Mouse (Mus musculus) mouse embryonic stem cell (cell line): Measurements from ENCODE around the gene Hs3st4.

Experiments
- in situ Hi-C, 2 experiments: fragments of 300-500 bp; cut with MboI; formaldehyde crosslinking; loops; 1 replicate in 1 of 2; 3 replicates in 1 of 2; pipeline ENCODE4 v1.14.3; 2019 to 2020; ENCODE audit warnings: low sequenced_read_pairs in 2 of 2, low pct_unique_long_range_greater_than_20kb in 1 of 2, mixed read lengths in 1 of 2; ENCODE audit not compliant: unreplicated experiment in 1 of 2

Gene Hs3st4

DNA sequence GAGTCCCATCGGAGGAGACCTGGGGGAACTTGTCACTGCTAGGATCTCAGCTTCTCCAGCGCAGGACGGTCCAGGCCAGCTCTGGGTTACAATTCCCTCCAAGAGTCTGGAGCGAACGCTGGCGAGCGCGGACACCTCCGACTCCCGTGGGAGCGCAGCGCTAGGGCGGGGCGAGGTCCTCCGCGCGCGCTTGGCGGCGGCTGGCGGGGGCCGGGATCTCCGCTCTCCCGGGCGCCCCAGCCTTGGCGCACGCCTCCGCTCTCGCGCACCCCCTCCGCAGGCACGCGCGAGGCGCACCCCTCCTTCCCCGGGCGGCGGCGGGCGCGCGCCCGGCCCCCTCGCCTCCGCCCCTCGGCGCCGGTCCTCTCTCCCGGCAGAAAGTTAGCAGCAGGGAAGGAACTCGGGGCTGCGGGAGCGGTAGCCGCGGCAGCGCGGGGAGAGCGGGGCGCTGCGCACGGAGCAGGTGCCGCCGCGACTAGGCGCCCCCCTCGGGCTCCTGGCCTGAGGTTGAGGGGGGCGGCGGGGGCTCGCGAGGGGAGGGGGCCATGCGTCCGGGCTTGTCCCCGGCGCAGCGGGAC lies at the start of gene Hs3st4:
Hs3st4 (plus strand) TSS at position 409 of the 578 bp plus-strand sequence.
- in situ Hi-C loops = no loop called here

DNA sequence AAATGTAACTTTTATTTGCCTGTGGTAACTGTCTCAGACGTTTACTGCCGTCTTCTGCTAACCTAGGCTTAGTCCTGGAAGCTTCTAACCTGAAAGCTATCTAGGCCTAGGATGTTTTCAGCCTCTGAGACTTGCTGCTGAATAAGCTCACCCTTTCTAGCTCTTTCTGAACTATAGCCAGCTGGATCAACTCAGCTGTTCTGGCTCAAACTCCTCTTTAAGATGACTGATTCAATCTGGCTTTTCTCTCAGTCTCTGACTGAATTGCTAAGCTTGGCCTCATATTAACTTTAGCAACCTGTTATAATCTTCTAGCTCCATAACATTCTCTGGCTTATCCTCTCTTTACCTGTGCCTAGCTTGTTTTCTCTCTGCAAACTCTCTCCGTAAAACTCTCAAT lies 35.8 kb upstream of the Hs3st4 start:
- in situ Hi-C loops = no loop called here

DNA sequence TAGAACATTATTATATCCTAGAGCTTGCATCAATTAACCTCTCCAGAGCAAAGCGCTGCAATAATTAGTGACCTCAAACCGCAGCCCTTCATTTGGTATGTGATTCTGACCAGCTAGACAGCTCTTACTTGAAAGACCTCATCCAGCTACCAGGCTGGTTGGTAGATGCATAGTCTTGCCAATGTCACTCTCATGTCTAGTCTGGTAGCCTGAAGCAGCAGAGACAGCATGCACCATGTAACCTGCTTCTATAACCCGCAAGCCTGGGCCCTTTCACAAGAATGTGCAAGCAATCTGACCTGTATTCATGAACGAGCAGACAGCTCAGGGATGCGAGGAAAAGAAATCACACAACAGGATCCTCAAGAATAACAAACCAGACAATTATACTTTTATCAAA lies 19.6 kb upstream of the Hs3st4 start:
- in situ Hi-C loops = no loop called here

DNA sequence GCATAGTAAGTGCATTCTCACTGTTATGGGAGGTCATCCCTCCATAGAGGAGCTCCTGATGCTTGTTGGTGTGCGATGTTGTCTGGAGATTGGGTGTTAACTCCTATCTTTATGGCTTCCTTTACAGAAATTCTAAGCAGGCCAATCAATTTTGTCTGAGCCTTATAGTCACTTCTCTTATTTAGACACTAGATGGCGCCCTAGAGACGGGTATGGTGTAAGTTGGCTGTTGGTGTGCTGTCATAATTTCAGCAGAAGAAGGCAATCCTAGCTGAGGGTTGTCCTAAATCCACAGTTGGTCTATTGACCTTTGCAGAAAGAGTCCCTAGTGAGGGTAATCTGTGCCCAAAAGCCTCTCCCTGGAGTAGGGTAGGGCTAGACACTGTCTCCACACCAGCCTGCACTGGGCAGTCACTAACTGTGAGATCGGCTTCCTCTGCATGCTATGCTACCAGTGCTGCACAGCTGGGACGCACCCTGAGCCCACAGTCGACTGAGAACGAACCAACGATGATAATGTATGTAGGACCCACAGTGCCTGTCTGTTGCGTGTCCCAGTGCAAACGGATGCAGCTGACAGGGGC lies 18.0 kb upstream of the Hs3st4 start:
- in situ Hi-C loops = no loop called here

DNA sequence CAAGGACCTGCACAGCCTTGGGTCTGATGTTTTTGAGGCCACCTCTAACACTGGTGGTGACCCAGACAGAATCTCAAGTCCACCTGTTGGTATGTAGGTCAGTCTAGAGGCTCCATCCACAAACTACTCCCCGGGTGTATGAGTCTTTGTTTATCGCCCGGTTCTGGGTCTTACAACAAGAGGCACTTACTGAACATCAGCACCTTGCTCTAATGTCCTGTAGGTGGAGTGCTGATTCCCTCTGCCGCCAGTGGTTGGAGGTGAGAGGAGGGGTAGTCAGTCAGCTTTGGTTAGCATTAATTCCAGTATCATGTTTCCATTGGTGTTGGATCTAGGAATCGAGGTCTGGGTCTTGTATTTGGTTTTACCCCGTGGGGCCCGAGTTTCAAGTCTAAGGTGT lies 17.2 kb upstream of the Hs3st4 start:
- in situ Hi-C loops = no loop called here

DNA sequence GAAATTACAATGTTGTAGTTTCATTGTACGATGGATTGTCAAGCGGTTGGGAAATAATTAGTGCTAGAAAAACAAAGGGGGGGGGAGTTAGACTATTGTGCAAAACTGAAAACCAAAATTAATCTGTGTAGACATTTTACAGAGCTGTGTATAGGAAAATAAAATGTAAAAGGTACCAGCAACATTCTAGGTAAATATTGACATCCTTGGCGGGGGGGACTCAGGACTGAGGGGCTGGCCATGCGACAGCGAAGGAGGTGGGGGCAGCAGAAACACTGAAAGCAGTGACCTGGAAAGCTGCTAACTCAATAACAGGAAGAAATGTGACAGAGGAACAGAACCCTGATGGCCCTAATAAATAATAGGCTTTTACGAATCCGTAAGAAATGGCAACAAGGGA lies 7.2 kb upstream of the Hs3st4 start:
- in situ Hi-C loops = no loop called here

DNA sequence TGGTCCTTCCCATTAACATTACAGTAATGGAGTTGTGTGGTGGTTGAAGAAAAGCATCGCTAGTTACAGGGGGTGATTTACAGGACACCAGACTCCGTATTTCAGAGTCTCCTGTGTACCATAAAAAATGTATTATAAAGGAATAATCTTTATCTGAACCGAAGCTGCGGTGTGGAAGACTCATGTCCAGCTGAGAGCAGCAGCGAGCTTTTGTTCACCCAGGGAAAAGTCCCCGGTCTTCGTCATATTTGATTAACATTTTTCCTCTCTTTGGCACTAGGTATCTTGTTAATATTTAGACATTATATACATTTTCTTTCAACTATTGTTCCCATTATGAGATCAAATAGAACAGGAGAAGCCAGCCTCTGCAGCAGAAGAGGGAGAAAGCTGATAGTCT lies 1.2 kb upstream of the Hs3st4 start:
- in situ Hi-C loops = no loop called here

DNA sequence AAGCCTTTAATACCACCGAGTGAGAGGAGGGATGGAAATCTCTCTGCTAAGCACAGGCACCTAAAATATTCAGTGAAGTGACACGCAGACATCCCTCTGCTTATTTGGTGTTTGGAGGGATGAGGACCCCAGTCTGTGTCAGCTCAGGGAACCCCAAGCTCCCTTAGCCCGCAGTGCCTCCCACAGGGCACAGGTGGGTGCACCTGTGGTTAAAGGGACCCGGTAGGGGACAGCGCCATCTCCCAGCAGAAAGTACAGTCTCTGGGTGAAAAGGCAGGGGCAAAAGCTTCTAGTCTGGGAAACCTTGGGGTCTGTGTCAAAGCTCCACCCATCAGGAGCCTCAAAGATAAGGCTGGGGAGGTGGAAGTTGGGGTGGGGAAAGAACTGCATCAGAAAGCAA lies 659 bp upstream of the Hs3st4 start:
- in situ Hi-C loops = no loop called here

DNA sequence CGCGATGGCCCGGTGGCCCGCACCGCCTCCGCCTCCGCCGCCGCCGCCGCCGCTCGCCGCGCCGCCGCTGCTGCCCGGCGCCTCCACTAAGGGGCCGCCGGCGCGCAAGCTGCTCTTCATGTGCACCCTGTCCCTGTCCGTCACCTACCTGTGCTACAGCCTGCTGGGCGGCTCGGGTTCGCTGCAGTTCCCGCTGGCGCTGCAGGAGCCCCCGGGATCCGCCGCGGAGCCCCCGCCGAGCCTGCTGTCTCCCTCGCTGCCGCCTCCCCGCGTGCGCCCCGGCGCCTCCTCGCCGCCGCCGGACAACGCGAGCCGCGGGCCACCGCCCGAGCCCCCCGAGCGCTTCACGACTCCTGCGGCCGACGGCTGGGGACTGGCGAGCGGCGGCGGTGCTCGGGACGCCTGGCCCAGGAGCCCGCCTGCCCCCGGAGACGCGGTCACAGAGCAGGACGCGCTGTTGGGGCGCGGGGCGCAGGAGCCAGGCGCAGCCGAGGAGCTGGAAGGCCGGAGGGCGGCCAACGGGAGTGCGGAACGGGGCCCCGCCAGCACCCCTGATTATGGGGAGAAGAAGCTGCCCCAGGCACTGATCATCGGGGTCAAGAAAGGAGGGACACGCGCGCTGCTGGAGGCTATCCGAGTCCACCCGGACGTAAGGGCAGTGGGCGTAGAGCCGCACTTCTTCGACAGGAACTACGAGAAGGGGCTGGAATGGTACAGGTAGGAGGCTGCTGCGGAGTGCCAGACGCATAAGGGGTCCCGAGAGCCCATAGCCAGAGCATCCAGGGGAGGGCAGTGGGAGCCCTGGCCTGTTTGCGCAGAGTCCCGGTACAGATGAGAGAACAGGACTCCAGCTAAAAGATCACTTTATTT lies 743 bp downstream of the Hs3st4 start:
- in situ Hi-C loops = no loop called here

DNA sequence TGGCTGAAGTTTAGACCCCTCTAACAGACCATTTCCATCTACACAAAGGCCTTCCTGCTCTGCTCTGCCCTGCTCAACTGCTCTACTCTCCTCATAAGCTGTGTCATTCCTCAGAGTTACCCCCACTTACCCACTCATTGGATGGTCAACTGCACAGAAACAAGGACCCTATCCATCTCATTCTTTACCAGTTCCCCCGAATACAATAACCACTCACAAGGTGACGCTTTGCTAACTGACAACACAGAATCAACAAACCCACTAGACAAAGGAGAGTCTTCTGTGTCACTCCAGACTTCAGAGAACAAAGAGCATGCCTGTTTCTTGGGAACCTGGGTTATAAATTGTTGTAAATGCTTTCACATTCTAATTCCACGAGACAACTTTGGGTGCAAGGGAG lies 9.5 kb downstream of the Hs3st4 start:
- in situ Hi-C loops = no loop called here

DNA sequence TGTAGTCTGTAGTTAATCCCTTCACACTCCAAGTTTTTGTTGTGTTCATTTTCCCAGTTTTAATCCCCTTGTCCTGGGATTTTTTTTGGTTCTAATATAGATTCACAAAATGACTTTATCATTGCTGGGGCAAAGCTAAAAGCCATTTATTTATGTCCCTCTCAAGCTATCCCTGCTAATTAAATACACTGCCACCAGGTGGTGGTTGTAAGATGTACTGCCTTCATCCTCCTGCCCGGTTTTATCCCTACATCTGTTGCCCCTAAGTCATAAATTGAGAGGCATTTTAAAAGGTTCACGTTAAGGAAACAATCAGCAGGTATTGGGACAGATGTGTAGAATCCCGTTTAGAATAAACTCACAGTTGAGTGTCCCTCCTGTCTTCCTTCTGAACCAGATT lies 14.6 kb downstream of the Hs3st4 start:
- in situ Hi-C loops = no loop called here

DNA sequence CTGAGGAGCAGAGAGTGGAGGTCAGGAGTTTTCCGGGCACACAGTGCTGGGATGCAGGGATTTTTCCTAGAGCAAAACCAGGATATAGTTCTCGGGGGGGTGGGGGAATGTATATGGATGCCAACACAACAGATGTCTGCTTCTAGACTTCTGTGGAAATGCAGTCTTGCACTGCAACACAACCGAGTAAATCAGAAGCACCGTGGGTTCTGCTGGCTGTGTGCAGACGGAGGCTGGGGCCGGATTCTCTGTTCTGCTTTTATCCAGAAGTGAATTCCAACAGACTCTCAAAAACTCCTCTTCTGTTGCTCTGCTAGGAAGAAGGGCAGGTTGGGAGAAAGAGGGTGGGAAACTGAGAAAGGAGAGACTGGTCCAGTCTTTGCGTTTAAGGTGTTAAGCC lies 15.9 kb downstream of the Hs3st4 start:
- in situ Hi-C loops = no loop called here

DNA sequence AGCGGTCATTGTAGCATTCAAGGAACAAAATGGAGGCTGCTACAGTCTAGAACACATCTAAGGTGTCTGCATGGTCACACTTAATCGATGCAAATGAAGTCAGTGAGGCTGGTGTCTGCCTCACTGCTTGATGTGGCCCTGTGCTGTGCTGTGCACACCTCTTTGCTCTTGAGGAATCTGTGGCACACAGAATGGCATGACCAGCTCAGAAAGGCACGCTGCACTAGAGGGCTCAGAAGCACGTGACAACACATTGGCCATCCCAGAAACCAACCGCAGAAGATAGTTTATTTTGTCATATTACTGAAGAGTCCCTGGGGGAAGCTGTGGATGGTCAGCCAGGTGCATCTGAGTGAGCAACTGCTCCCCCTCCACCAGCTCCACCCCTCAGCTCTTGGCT lies 44.2 kb downstream of the Hs3st4 start:
- in situ Hi-C loops = no loop called here

DNA sequence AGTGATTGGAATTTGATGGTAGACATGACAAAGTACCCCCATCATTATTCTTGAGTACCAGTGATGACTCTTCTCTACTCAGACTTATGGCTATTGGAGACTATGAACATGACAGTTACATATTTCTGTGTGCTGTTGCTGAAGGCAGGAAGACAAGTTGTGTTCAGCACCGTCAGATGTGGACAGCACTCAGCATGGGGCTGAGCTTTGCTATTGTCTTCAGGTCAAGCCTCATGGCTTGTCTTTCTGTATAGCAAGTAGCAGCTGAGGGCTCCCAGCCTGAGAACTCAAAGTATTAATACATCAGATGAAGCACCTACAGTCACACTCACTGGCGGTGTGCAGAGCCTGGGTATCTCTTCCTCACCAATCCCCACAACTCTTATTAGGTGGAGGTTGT lies 49.6 kb downstream of the Hs3st4 start:
- in situ Hi-C loops = no loop called here

DNA sequence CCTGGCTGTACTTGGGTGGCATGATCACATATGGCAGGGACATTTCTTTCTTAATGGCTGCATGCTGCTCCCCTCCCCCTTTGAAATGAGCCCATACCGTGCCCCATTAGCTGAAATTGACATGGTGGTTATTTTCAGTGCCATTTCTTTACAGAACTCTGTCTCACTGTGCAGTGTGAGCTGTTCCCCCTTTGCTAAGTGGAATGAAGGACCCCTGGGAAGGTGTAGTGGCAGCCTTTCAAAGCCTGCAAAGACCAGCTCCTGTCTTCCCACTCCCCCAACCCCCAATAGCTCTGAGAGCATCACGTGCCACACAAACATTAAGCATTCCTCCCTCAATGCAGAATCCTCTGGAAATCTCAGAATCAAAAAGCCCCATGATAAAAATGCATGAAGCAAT lies 50.7 kb downstream of the Hs3st4 start:
- in situ Hi-C loops = no loop called here

DNA sequence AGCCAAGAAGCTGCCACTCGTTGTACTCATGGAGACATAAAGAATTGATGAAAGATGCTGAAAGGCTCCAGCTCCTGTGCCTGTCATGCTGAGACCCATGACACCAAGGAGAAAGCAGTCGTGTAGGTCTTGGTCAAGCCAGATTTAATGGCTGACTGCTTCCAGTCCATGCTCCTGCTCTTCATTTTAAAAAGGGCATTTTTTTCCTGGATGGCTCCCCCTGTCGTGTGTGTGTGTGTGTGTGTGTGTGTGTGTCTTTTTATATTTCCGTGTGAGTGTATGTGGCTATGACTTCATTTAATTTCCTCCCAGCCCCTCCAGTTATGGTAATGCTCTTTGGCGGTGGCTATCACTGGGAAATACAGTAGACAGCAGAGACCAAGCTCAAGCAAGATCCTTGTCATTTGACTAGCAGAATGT lies 54.6 kb downstream of the Hs3st4 start:
- in situ Hi-C loops = no loop called here

DNA sequence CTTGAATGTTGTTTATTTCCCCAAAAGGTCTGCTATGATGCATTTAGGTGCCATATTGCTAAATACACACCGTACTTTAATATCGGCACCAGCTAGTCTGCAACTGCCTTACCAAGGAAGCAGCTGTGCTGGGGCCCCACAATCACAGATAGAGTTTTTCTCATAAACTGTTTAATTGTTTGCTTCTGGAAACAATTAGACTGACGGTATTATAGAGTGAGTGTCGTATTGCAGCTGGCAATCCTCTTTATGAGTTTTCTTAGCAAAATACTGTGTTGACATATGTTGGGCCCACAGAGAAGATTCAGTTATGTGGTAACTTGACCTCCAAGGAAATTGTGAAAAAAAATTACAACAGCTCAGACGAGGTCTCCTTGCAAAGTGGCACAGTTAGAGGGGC lies 56.5 kb downstream of the Hs3st4 start:
- in situ Hi-C loops = no loop called here

DNA sequence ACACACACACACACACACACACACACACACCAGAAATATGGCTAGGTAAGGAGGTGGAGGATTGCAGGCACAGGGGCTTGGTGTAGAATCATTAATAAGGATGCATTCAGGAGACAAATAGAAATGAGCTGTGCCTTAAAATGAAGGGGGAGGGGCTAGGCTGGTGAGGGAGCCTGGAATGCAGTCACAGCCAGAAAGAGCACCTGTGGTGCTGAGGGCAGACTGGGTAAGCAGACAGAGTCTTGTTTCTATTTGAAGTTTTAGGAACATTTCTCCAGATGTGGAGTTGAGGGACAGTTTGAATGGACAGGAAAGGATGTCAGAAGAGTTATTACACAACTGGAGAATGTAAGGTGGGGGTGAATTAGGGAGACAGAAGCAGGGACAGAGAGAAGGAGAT lies 64.7 kb downstream of the Hs3st4 start:
- in situ Hi-C loops = no loop called here

DNA sequence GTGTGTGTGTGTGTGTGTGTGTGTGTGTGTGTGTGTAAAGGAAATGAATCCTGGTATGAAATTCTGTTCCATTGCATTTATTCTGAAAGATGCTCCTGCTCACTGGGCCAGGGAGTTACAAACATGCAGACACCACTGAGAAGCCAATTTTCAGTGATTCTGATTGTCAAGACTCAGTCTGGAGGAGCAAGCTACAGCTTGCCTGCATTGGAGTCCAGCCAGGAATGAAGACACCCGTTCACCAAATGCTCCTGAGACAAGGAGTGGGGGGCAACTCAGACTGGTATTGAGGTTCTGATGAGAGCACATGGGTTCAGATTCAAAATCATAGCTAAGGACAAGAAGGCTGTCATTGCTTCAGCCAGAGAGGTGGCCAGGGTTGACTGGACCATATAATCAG lies 66.3 kb downstream of the Hs3st4 start:
- in situ Hi-C loops = no loop called here

DNA sequence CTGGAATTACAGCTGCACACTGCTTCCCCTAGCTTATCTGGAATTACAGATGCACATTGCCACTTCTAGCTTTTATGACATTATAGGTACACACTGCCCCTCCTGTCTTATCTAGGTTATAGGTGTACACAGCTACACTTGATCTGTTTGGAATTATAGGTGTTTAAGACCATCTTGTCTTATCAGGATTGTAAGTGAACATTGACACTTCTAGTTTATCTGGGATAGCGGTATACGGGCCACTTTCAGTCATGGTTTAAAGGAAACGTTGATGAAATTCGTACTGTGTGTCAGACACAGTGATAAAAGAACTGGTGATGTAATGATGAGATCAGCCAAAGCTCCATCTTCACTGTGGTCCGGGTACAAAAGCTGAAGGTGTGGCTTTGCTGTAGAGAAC lies 67.8 kb downstream of the Hs3st4 start:
- in situ Hi-C loops = no loop called here
